Mouse (Mus musculus) liver, embryonic 14.5 days (tissue): ENCODE results near the gene Xrcc1. TPM values are rescaled to one million over a fixed set of nuclear protein-coding genes. Genes with fewer than 3 reads are reported as not detected.

ENCODE experiments used
- ATAC-seq: fragments of 200-750 bp; cut with Nextera tagmentation; 2 replicates; pipeline ENCODE4 v1.8.0; 2017; ENCODE audit warnings: moderate number of reproducible peaks, mild to moderate bottlenecking, moderate library complexity; ENCODE audit not compliant: insufficient read depth
- DNase-seq, 3 experiments: peaks; one replicate each; pipeline ENCODE4 v3.0.0-alpha.2; 2012 to 2013; ENCODE audit warnings: low read depth in 3 of 3, low spot score in 3 of 3
- H3K27ac ChIP-seq: fragments of 300-500 bp; sonication (generic); 2 replicates; pipeline ENCODE4 v1.5.1; 2014; ENCODE audit warnings: moderate library complexity, mild to moderate bottlenecking, control low read depth, inconsistent platforms
- H3K27me3 ChIP-seq: fragments of 300-500 bp; sonication (generic); 2 replicates; pipeline ENCODE4 v1.6.1; 2014; ENCODE audit warnings: mild to moderate bottlenecking, low read length, moderate library complexity; ENCODE audit not compliant: control insufficient read depth, insufficient read depth
- H3K36me3 ChIP-seq: fragments of 300-500 bp; sonication (generic); replicated peaks from 2 replicates; pipeline ENCODE4 v1.6.1; 2014; ENCODE audit warnings: low read depth; ENCODE audit not compliant: control insufficient read depth, insufficient read depth
- H3K4me1 ChIP-seq, 2 experiments: fragments of 200-500 bp in 1 of 2; fragments of 300-500 bp in 1 of 2; sonication (generic) in 1 of 2; replicated peaks; 2 replicates each; pipeline ENCODE4 v1.6.1; 2012 to 2014; ENCODE audit warnings: antibody characterized with exemption in 1 of 2, inconsistent platforms in 1 of 2, low read length in 1 of 2; ENCODE audit not compliant: control insufficient read depth in 2 of 2, insufficient read depth in 2 of 2
- H3K4me2 ChIP-seq: fragments of 300-500 bp; sonication (generic); 2 replicates; pipeline ENCODE4 v1.6.1; 2014; ENCODE audit warnings: low read depth, mild to moderate bottlenecking, control low read depth, moderate library complexity
- H3K4me3 ChIP-seq, 2 experiments: fragments of 200-500 bp in 1 of 2; fragments of 300-500 bp in 1 of 2; sonication (generic) in 1 of 2; 2 replicates each; pipeline ENCODE4 v1.5.1; 2012 to 2014; ENCODE audit warnings: low read depth in 2 of 2, low read length in 2 of 2, mild to moderate bottlenecking in 2 of 2, control low read depth in 1 of 2, inconsistent platforms in 1 of 2, moderate library complexity in 1 of 2; ENCODE audit not compliant: insufficient read depth in 1 of 2
- H3K9ac ChIP-seq: fragments of 300-500 bp; sonication (generic); replicated peaks from 2 replicates; pipeline ENCODE4 v1.6.1; 2014; ENCODE audit warnings: mild to moderate bottlenecking, control low read depth, moderate library complexity
- H3K9me3 ChIP-seq: fragments of 300-500 bp; sonication (generic); 2 replicates; pipeline ENCODE4 v1.6.1; 2016; ENCODE audit warnings: low read length, mixed read lengths; ENCODE audit not compliant: control insufficient read depth
- CTCF ChIP-seq: IDR thresholded peaks from 2 replicates; pipeline ENCODE4 v1.5.1; 2016; ENCODE audit warnings: antibody characterized with exemption, low read depth, control low read depth
- EP300 ChIP-seq: IDR thresholded peaks from 2 replicates; pipeline ENCODE4 v1.6.1; 2016; ENCODE audit warnings: antibody characterized with exemption, low read depth
- WGBS: fragments of 180-500 bp; shearing (Covaris S2); extraction: QIAGEN DNeasy Blood & Tissue Kit; methylation state at CpG from one replicate; pipeline ENCODE4 v1.1.7; 2014; ENCODE audit not compliant: insufficient replicate concordance; 5-methylcytosine and 5-hydroxymethylcytosine counted together
- polyA plus RNA-seq, 2 experiments: library from polyadenylated mRNA; depleted of rRNA in 1 of 2; stranded (reverse) in 1 of 2; unstranded in 1 of 2; fragments of >200 nt; fragmentation: Nextera tagmentation in 1 of 2; extraction: Ambion mirVana in 1 of 2; gene quantifications; 2 replicates each; pipeline versions ENCODE4 v1.2.1 to v1.2.3; 2012 to 2014

Xrcc1 gene
- polyA plus RNA-seq, 2 experiments, result 27.3 to 27.8 TPM

GRCm38 (mm10) chr7:24537591-24537990 is 8.5 kb upstream of the Xrcc1 start:
- no peaks in the 10 kb centered on the region for H3K27me3 ChIP-seq
- no peaks in the 10 kb centered on the region for H3K36me3 ChIP-seq
- TF ChIP-seq CTCF (no peak), EP300 (no peak)
- no peak overlapping the region for H3K4me3 ChIP-seq
- 63% methylated on average over 5 of the region's 5 CpGs for WGBS
- H3K4me2 ChIP-seq, result no peak overlapping the region
- no peak for DNase-seq
- no peak overlapping the region for H3K27ac ChIP-seq
- no peak overlapping the region for H3K9ac ChIP-seq
- no peaks in the 10 kb centered on the region for H3K9me3 ChIP-seq
- H3K4me1 ChIP-seq, result no peaks in the 10 kb centered on the region
- no peak for ATAC-seq

- no peaks in the 10 kb centered on the region for H3K27me3 ChIP-seq
- TF ChIP-seq EP300 (no peak), CTCF (peak; percentile 25; the same call in 1 of the 2 replicates)
- H3K4me2 ChIP-seq, result no peak overlapping the region
- ATAC-seq (no peak), DNase-seq (no peak)
- no peak overlapping the region for H3K4me3 ChIP-seq
- 33% methylated on average over 5 of the region's 5 CpGs for WGBS
- no peaks in the 10 kb centered on the region for H3K36me3 ChIP-seq
- H3K27ac ChIP-seq, result no peak overlapping the region
- no peaks in the 10 kb centered on the region for H3K4me1 ChIP-seq
- H3K9me3 ChIP-seq, result no peaks in the 10 kb centered on the region
- H3K9ac ChIP-seq, result no peak overlapping the region
Measured at GRCm38 (mm10) chr7:24538154-24538553, 7.9 kb upstream of the Xrcc1 start.

GRCm38 (mm10) chr7:24538701-24539100 is 7.4 kb upstream of the Xrcc1 start:
- no peaks in the 10 kb centered on the region for H3K9me3 ChIP-seq
- no peaks in the 10 kb centered on the region for H3K36me3 ChIP-seq
- 43% methylated on average over 5 of the region's 5 CpGs for WGBS
- ATAC-seq, result no peak
- H3K4me3 ChIP-seq, result no peak overlapping the region
- no peaks in the 10 kb centered on the region for H3K27me3 ChIP-seq
- TF ChIP-seq CTCF (no peak), EP300 (no peak)
- H3K27ac ChIP-seq, result no peak overlapping the region
- DNase-seq, result no peak
- H3K4me1 ChIP-seq, result no peaks in the 10 kb centered on the region
- no peak overlapping the region for H3K9ac ChIP-seq
- no peak overlapping the region for H3K4me2 ChIP-seq

- H3K4me3 ChIP-seq, result no peak overlapping the region
- H3K4me1 ChIP-seq, result no peaks in the 10 kb centered on the region
- no peak overlapping the region for H3K27ac ChIP-seq
- DNase-seq, result no peak
- H3K9ac ChIP-seq, result no peak overlapping the region
- no peak for ATAC-seq
- no peaks in the 10 kb centered on the region for H3K9me3 ChIP-seq
- H3K4me2 ChIP-seq, result no peak overlapping the region
- WGBS, result 78% methylated on average over 4 of the region's 4 CpGs
- TF ChIP-seq CTCF, result no peak
- no peak for TF ChIP-seq EP300
- no peaks in the 10 kb centered on the region for H3K27me3 ChIP-seq
- no peaks in the 10 kb centered on the region for H3K36me3 ChIP-seq
Measured at GRCm38 (mm10) chr7:24539686-24540085, 6.4 kb upstream of the Xrcc1 start.

- WGBS, result 53% methylated on average over 2 of the region's 2 CpGs
- peaks cover 0 to 11% of the 10 kb centered on the region in 2 experiments; a peak in 3 of 4 replicates for H3K4me1 ChIP-seq
- ATAC-seq, result no peak
Measured at GRCm38 (mm10) chr7:24544506-24544905, 1.6 kb upstream of the Xrcc1 start.

More at GRCm38 (mm10) chr7:24544506-24544905, 1.6 kb upstream of the Xrcc1 start:
- Histone ChIP-seq H3K36me3 (peaks cover 2% of the 10 kb centered on the region; the same call in 1 of the 2 replicates), H3K27me3 (no peaks in the 10 kb centered on the region), H3K4me2 (no peak overlapping the region), H3K9me3 (no peaks in the 10 kb centered on the region), H3K4me3 (no peak overlapping the region), H3K27ac (no peak overlapping the region), H3K9ac (no peak overlapping the region)
- TF ChIP-seq EP300 (no peak), CTCF (peak; percentile 35; the same call in 1 of the 2 replicates)
- no peak for DNase-seq
